Mouse (Mus musculus) large intestine, adult 2 months (tissue): Measurements from ENCODE around the gene Zfyve9. TPM values are rescaled to one million over a fixed set of nuclear protein-coding genes. Genes with fewer than 3 reads are reported as not detected.
"Not testable (repeated sequence)": the region's sequence is repeated elsewhere in the genome, so short reads cannot be mapped to it uniquely, and the experiment has no call there.

Experiments used
- DNase-seq: peaks from one replicate; pipeline ENCODE4 v3.0.0-alpha.2; 2012; ENCODE audit warnings: low read depth, low spot score
- WGBS: fragments of 180-500 bp; shearing (Covaris S2); methylation state at CpG from one replicate; pipeline ENCODE4 v1.1.7; 2018; 5-methylcytosine and 5-hydroxymethylcytosine counted together
- polyA plus RNA-seq: library from polyadenylated mRNA; depleted of rRNA; stranded (reverse); fragments of >200 nt; gene quantifications from 2 replicates; pipeline ENCODE4 v1.2.3, GENCODE M21; 2012

Gene Zfyve9
- polyA plus RNA-seq, 1 experiment = 2.4 TPM

DNA sequence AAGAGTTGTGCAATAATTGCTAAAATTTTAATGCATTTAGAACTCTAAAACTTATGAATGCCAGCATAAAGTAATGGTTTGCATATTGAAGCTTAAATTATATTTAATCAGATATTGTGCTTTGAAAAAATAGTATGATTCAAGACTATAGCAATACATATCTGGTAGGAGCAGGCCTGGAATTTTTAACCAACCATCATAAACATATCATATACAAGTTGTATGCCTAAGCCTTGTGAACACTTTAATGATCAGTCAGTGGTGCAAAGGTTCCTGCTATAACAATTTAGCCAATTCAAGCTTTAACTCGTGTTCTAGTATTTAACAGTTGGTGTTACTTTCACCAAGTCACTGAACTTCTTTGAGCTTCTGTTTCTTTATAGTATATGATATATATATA, 50.1 kb downstream of the Zfyve9 start:
- 21% methylated on average over 1 of the region's 1 CpGs for WGBS
- no peak for DNase-seq

DNA sequence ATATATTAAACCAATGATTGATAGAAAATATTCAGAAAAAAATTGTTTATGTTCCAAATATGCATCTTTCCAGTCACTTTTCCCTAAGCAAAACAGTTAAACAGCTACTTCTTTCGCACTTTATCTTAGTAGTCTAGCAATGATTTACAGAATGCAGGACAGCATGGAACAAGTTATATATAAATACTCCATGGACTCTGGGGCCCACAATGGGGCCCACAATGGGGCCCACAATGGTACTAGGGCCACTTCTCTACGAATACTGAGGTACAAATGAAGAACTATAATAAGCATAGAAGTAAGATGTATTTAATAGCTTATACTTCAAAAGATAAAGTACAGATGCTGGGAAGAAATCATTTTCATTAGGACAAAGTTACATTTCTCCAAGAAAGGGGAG, 56.5 kb downstream of the Zfyve9 start:
- 66% methylated on average over 2 of the region's 2 CpGs for WGBS
- DNase-seq = no peak

DNA sequence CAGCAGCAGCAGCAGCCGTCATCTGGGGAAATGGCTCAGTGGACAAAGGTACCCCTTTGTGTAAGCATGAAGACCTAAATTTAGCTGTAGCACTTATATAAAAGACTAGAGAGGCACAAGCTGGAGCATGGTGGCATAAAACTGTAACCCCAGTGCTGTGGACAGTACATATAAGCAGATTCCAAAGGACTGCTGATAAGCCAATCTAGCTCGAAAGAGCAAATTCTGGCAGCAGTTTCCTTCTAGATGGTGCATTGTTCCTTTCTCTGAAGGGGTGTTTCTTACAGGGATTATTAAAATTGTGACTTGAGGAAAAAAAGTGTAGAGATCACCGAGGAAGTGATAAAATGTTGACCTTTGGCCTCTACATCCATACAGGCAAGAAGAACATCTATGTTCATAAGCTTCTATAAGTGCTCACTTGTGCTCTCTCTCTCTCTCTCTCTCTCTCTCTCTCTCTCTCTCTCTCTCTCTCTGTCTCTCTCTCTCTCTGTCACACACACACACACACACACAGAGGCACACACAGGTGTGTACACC, 59.3 kb downstream of the Zfyve9 start:
- WGBS = 45% methylated on average over 3 of the region's 3 CpGs
- no peak for DNase-seq

DNA sequence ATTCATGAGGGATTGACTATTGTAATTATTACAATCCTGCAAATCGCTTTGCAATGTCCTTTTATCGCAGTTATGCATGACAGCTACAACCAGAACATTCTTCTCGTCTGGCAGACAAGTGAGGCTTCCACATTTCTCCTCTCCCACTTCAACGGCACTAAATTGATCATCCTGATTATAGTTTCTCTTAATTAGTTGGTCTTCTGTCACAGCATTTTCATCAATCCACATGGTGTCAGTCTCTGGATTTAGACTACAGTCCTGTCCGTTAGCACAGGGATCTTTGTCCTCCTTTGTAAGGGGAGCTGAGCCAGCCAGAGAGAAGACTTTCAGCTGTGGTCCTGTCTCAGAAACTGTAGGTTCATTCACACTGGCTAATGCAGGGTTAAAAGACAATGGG, 61.2 kb downstream of the Zfyve9 start, which contains the start of gene 3110021N24Rik:
Gene 3110021N24Rik (plus strand): TSS at position 301 of the 400 bp plus-strand sequence.
- WGBS = 88% methylated on average over 5 of the region's 5 CpGs
- DNase-seq = no peak

DNA sequence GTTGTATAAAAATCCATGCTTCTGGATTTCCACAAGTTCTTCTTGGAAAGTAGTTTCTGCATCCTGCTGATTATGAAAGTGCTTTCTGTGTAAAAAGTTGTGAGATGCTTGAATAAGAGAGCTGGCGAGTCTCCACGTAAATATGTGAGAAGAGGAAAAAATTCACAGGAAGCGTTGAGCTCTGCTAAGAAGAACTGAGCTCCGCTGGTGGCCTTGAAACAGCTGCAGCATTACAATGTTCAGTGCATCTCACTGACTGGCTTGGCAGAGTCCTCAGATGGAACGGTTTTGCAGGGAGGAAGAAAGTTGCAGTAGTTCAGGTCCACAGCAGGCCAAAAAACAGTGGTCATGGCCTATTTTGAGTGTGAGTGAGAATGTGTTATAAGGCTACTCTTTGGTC, 72.4 kb downstream of the Zfyve9 start:
- DNase-seq = no peak
- 64% methylated on average over 5 of the region's 5 CpGs for WGBS

DNA sequence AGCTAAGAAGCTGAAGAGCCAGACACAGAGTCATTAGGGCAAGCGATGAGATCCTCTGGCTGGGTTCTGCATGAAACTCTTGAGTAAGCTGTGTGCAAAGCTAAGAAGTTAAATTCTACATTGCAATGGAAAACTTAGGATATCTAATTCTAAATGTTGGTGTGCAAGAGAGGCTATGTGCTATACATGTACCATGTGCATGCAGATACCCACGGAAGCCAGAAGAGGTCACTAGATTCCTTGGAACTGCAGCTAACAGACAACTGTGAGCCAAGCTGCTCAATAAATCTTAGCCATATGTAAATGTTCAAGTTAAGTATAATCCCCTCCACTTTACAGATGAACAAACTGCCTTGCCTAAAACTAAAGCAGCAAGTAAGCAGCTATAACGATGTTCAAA, 83.7 kb downstream of the Zfyve9 start:
- 52% methylated on average over 3 of the region's 3 CpGs for WGBS
- DNase-seq = peak; percentile 28

DNA sequence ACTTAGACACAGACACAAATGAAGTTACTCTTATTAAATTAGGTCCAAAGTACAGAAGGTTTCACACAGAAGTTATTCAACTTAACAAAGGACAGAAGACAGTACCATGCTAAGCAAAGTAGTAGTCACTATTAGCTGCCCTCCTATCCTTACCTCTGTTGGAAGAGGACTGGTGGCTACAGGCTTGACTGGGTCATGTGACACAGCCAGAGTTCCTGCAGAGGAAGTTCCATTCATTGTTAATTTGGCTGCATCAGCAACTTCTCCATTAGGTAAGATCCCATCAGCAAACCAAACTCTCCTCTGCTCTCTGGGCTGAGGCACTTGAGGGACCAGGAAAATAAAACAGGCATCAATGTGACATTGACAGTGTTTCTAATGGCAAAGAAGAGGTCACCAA, 89.1 kb downstream of the Zfyve9 start:
- DNase-seq = no peak

DNA sequence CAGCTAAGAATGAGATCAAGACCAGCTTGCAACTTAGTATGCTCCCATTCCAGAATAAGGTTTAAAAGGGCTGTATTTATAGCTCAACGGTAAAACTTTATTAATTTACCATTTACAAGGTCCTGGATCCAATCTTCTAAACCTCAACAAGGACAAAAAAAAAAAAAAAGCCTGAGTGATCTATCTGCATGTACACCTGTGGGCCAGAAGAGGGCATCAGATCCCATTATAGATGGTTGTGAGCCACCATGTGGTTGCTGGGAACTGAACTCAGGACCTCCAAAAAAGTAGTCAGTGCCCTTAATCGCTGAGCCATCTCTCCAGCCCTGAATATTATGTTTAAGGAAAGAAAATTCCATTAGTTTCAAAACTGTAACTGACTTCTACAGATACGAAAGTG, 90.1 kb downstream of the Zfyve9 start:
- no peak for DNase-seq
- WGBS = 95% methylated on average over 3 of the region's 3 CpGs

DNA sequence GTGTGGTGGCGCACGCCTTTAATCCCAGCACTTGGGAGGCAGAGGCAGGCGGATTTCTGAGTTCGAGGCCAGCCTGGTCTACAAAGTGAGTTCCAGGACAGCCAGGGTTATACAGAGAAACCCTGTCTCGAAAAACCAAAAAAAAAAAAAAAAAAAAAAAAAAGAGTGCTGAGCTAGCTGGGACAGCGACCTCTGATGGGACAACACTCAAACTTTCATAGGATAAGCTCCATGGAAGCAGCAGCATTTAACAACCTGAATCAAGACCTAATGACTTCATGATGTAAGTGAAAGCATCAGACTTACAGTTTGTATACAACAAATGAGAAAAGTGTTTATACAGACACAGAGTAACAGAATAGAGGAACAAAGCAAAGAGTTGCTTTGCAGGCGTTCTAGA, 93.5 kb downstream of the Zfyve9 start:
- DNase-seq = not testable (repeated sequence)
- 95% methylated on average over 6 of the region's 7 CpGs for WGBS

DNA sequence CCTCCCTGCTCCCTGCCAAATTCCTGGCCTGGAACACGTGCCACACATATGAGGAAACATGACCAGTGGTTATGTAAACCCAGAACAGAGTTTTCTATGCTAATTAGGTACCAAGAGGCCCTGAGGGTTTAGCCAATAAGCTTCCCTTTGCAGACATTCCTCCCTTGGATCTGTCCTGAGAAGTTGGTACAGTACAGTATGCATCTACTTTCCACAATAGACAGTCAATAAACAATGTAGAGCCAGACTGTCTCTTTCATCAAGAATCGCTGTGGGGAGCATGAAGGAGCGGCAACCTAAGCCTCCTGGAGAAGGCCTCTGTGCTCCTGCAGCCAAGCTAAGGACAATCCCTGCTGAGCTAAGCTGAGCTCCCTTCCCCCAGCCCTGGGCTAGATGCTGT, 94.4 kb downstream of the Zfyve9 start:
- no peak for DNase-seq
- WGBS = 78% methylated on average over 3 of the region's 3 CpGs

DNA sequence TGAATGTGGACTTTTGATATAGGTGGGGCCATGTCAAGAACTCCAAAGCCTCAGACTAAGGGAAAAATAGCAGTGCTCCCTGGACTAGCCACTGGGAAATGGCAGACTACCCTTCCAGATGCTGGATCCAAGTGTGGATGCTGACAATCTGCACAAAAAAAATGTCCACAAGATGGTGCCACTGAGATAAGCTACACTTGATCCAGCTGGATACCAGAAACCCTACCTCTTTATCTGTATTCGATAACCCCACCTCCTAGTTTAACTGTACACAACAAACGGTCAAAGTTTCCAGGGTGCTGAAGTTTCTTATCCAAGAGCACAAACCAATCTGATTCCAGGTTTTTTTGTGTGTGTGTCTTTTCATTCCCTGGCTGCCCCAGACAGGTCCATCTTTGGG, 116.2 kb downstream of the Zfyve9 start:
- WGBS = 22% methylated on average over 2 of the region's 2 CpGs
- DNase-seq = peak; percentile 21

DNA sequence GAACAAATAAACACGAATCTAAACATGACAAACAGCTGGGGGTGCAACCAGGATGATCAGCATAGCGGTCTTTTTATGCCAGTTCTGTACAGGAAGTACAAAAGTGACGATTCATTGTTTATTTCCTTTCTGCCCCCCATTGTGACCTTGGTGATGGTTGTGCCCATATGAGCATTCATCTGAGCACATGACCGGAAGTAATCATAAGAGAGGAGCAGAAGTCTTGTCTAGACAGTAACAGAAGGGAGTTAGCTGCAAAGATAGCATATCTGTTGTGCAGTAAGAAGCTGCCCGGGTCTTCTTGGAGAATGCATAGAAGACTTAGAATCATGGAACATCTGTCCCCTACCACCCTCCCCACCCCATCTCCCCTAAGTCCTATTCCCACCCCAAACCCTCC, 141.8 kb downstream of the Zfyve9 start:
- 77% methylated on average over 5 of the region's 5 CpGs for WGBS
- no peak for DNase-seq

DNA sequence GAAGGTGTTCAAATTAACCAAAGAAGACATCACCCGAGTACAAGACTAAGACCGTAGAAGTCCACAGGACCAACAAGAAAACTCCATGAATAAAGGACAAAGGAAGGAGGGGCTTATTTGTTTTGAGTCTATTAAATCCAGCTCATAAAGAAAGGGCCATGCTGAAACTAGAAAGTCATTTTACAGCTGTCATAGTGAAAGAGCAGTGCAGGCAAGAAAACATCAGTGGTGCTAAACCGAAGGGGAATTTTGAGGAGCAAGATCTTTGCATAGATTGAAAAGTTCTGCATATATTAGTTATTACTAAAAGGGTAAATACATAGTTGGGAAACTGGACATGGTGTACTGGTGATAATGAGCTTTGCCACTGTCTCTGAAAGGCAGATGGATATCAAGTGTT, 142.9 kb downstream of the Zfyve9 start:
- WGBS = 57% methylated on average over 3 of the region's 3 CpGs

DNA sequence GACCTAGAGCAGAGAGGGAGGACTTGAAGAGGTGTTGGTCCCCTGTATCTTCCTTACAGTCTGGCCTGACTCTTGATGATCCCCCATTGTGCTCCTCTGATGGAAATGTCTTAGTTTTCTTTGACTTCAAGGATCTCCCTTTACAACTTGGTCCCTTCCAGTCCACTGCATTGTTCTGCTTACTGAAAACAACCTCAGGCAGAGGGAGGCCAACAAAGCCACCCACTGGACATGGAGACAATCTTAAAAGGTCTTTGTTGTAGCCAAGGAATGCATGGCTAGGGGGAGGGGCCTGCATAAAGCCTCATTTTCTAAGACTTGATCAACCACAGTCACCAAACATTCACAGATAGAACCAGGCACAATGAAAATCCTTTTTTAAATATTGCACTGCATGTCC, 145.5 kb downstream of the Zfyve9 start:
- DNase-seq = no peak

More for the DNA sequence above, 142.9 kb downstream of the Zfyve9 start:
- no peak for DNase-seq

DNA sequence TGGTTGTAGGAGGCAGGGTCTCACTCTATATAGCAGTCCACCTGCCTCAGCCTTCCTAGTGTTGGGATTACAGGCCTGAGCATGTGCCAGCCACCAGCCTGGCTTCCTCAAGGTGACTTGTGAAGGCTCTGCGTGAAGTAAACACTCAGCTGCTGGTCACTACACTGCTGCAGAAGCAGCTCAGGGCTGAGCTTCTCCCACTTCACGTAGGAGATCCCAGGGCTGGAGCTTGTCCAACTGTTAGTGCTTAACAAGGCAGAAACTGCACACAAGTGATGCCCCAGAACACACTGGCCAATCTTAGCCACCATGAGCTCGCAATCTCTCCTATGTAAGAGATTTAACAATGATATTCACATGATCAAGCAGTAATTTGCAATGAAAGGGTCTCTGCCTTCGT, 145.9 kb downstream of the Zfyve9 start:
- no peak for DNase-seq
- WGBS = 84% methylated on average over 4 of the region's 4 CpGs

DNA sequence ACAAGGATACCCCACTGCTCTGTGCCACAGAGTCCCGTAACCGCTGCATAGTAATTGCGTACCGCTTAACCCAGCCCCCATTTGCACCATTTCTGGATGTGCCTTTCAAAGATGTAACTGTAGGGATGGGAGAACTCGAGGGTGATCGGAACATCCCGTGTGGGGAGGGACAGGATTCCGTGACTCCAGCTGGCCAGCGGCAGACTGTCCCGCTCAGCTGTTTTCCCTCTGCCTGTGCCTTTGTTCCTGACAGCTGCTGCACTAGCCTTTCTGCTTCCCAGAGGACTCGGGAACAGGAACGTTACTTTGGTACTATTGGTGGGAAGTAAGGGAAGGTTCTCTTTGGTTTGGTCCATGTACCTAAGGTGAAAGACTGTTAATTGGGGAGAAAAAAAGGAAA, 146.9 kb downstream of the Zfyve9 start:
- 84% methylated on average over 12 of the region's 12 CpGs for WGBS
- DNase-seq = no peak

DNA sequence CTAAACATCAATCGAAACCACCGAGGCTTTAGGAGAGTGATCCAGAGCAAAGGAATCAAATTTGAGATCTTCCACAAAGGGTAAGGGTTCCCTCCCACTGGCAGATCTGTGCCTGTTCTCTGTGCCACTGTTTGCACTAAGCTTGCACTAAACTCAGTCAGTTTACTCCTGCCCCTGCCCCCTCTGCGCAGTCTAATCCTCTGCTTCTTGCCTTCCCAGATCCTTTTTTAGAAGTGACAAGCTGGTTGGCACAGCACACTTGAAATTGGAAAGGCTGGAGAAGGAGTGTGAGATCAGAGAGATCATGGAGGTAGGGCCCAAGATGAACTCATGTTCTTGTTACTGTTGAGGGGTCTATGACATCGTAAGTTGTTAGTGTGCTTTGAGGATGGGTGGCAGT, 149.0 kb downstream of the Zfyve9 start:
- DNase-seq = no peak
- 94% methylated on average over 4 of the region's 4 CpGs for WGBS

DNA sequence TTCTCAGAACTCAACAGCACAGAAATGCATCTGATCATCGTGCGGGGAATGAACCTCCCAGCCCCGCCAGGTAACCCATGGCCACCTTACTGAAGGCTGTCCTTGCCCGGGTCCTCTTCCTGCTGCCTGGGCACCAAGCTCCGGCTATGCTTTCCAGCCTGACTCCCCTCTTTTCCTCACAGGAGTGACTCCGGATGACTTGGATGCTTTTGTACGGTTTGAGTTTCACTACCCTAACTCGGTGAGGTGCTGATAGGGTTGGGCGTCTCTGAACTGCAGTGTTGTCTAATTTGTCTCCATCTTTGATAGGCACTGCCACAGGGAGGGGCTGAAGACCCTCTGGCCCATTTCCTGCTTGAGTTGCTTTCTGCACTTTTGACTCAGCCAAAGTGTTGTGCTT, 150.5 kb downstream of the Zfyve9 start:
- DNase-seq = no peak
- 91% methylated on average over 9 of the region's 9 CpGs for WGBS

DNA sequence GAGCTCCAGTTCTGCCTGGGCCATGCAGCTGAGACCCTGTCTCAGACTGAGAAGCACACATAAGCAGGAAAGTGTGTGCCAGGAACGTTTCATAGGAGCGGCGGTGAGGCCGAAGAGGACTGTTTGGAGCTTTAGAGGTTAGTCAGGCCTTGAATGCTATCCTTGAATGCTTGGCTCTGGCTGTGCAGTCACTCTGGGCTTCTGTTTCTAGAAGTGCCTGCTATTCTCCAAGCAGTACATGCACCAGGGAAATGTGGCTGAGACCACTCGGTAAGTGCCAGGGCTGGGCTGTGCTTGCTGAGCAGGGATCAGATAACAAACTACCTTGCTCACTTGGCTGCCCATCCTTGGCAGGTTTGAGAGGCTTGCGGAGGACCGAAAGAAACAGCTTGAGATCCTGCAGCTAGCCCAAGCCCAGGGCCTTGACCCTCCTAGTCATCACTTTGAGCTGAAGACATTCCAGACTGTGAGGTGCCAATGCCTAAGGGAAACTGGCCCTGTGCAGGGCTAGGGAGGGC, 151.2 kb downstream of the Zfyve9 start:
- DNase-seq = no peak
- WGBS = 93% methylated on average over 7 of the region's 7 CpGs

DNA sequence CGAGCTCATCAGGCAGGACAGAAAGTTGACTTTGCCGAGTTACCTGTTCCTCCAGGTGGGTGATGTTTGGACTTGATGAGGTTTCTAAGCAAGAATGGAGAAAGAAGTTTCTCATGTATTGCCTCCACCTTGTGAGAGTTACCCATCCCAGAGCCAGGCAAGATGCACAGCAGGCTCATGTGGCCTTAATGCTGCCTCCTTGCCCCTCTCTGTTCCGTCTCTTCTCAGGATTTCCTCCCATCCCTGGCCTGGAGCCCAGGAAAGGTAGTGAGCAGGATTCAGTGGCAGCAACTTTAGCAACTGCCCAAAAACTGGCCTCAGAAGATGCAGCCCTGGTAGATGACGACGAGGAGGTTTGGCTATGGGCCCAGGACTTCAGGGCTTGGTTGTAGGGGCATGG, 153.5 kb downstream of the Zfyve9 start:
- 84% methylated on average over 5 of the region's 5 CpGs for WGBS
- no peak for DNase-seq

DNA sequence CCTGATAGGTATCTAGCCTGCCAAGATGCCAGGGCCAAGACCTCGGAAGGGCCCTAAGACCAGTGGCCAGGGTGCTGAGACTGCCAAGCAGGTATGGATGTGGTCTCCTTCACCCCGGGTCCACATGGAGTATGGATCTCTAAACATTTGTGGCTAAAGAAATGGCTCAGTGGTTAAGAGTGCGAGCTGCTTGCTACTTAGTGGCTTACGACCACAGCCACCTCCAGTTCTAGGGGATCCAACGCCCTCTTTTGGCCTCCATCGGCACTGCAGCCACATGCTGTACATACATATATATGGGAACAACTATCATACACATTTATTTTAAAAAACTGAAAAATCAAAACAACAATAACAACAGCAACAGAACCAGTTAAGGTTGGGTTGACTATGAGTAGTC, 159.1 kb downstream of the Zfyve9 start:
- no peak for DNase-seq

DNA sequence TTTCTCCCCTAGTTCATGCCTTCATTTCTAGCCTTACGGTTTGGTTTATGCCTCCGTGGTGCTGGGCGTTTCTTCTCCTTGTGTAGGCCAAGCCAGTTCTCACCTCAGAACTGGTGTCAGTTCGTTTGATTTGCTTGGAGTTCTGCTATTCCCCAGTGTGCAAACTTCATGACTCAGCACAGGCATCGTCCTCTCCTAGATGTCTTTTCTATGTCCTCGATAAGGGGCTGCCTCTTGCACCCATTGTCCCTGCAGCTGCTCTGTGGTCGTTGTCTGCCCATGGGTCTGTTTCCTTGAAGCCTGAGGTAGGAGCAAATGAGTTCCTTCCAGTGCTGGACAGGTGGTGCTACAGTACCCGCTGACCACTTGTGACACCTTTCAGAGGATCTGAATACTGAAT, 160.1 kb downstream of the Zfyve9 start:
- 13% methylated on average over 8 of the region's 8 CpGs for WGBS
- no peak for DNase-seq

More for the DNA sequence above, 159.1 kb downstream of the Zfyve9 start:
- WGBS = 95% methylated on average over 6 of the region's 6 CpGs
